Mouse (Mus musculus) embryonic fibroblast, embryonic 13.5 days (primary cell): ENCODE results near the gene Rab37. TPM values are rescaled to one million over a fixed set of nuclear protein-coding genes. Genes with fewer than 3 reads are reported as not detected.

Experiments used
- H3K27ac ChIP-seq: 2 replicates; pipeline ENCODE4 v1.5.1; 2012; ENCODE audit warnings: low read length, control low read depth, inconsistent platforms; ENCODE audit not compliant: insufficient read depth
- H3K4me1 ChIP-seq: 2 replicates; pipeline ENCODE4 v1.6.1; 2011; ENCODE audit warnings: low read length; ENCODE audit not compliant: control insufficient read depth, insufficient read depth
- H3K4me3 ChIP-seq: 2 replicates; pipeline ENCODE4 v1.5.1; 2011; ENCODE audit warnings: mild to moderate bottlenecking, control low read depth, low read length; ENCODE audit not compliant: insufficient read depth
- CTCF ChIP-seq: IDR thresholded peaks from 2 replicates; pipeline ENCODE4 v1.5.1; 2011; ENCODE audit warnings: mild to moderate bottlenecking, control low read depth, low read length, moderate library complexity, borderline replicate concordance; ENCODE audit not compliant: insufficient read depth
- POLR2A ChIP-seq: IDR thresholded peaks from 2 replicates; pipeline ENCODE4 v1.6.1; 2011; ENCODE audit warnings: low read depth, mild to moderate bottlenecking, control low read depth, low read length, moderate library complexity
- polyA plus RNA-seq: library from polyadenylated mRNA; stranded (reverse); fragments of >200 nt; gene quantifications from 2 replicates; pipeline ENCODE4 v1.2.4, GENCODE M21; 2011; ENCODE audit warnings: low read depth; ENCODE audit not compliant: missing spikeins, insufficient read length

The Rab37 gene
- polyA plus RNA-seq, 1 experiment, result 0.32 TPM

DNA sequence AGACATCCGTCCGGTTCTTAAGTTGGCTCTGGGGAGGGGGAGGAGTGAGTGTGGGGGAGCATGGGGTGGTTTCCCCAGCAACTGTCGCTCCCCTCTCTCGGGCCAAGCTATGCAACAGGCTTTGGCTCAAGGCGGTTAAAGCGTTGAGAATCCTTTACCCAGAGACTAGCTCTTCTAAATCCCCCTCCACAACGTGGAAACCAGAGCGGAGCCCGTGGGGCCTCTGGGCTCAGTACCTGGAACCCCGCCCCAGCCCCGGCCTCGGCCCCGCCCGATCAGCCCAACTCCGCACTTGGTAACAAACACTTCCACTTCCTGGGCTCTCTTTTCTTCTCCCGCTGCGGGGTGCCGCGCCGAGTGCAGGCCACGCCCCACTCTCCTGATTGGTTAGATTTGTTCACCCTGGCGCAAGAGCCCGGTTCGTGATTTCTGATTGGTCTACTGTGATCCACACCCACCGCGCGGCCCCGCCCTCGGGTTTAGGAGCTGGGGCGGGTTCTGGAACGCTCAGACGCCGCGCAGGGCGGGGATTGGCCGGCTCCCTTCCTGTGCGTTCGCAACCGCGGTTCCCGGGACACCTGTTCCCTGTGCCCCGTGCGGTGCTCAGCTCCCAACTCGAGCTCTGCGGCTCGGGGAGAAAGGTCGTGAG, 71.7 kb downstream of the Rab37 start, which contains the start of gene Slc9a3r1:
Slc9a3r1 (plus strand) TSS at position 510 of the 649 bp plus-strand sequence.
- Histone ChIP-seq H3K4me3 (peak within 1 kb of the TSS; percentile 77), H3K27ac (peak within 1 kb of the TSS; percentile 32; the same call in 1 of the 2 replicates), H3K4me1 (no peaks in the 10 kb centered on the region)
- TF ChIP-seq POLR2A (peak; percentile 93), CTCF (no peak)

DNA sequence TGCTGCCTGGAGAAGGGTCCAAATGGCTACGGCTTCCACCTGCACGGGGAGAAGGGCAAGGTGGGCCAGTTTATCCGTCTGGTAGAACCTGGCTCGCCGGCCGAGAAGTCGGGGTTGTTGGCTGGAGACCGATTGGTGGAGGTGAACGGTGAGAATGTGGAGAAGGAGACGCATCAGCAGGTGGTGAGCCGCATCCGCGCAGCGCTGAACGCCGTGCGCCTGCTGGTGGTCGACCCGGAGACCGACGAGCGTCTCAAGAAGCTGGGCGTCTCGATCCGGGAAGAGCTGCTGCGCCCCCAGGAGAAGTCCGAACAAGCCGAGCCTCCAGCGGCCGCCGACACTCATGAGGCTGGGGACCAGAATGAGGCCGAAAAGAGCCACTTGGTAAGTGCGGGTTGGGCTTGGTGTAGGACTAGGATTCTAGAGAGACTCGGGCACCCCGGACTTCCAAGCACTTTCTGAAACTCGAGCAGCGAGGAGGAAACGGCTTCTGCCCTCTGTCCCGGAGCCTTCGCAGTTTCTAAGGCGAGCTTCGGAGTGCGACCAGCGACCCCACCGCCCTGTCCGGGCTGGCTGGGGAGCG, 72.4 kb downstream of the Rab37 start:
- Histone ChIP-seq H3K4me1 (no peaks in the 10 kb centered on the region), H3K27ac (peak overlapping the region; percentile 32; the same call in 1 of the 2 replicates), H3K4me3 (peak overlapping the region; percentile 77)
- peak; percentile 37; the same call in 1 of the 2 replicates for TF ChIP-seq CTCF
- TF ChIP-seq POLR2A, result no peak

GRCm38 (mm10) chr11:115164341-115164975, 73.2 kb downstream of the Rab37 start:
- Histone ChIP-seq H3K27ac (no peak overlapping the region), H3K4me1 (no peaks in the 10 kb centered on the region), H3K4me3 (peak overlapping the region; percentile 77)
- peak; percentile 54; the same call in 1 of the 2 replicates for TF ChIP-seq POLR2A
- TF ChIP-seq CTCF, result no peak

GRCm38 (mm10) chr11:115164976-115165374, 73.7 kb downstream of the Rab37 start:
- Histone ChIP-seq H3K4me1 (no peaks in the 10 kb centered on the region), H3K27ac (no peak overlapping the region), H3K4me3 (peak overlapping the region; percentile 77)
- TF ChIP-seq POLR2A (no peak; the same call in 1 of the 2 replicates), CTCF (no peak)

DNA sequence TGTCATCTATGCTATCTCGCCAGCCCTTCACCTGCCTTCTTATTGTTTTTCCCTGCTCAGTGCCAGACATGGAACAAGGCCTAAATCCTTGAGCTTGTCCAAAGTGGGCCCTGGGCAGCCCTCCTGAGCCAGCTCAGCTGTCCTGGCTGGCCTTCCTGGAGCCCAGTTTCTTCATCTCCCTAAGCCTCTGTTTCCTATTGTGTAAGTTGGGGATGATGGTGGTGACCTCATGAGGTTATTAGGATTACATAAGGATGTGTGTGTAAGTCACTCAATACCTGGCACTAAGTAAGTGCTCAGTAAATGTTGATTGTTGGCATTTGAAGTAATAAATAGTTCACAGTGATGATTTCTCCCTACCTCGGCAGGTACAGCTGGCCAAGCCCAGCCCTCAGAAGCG, 75.5 kb downstream of the Rab37 start:
- H3K4me1 ChIP-seq, result no peaks in the 10 kb centered on the region; the same call in 1 of the 2 replicates
- TF ChIP-seq POLR2A (no peak), CTCF (no peak)
- H3K27ac ChIP-seq, result no peak overlapping the region
- H3K4me3 ChIP-seq, result no peak overlapping the region

DNA sequence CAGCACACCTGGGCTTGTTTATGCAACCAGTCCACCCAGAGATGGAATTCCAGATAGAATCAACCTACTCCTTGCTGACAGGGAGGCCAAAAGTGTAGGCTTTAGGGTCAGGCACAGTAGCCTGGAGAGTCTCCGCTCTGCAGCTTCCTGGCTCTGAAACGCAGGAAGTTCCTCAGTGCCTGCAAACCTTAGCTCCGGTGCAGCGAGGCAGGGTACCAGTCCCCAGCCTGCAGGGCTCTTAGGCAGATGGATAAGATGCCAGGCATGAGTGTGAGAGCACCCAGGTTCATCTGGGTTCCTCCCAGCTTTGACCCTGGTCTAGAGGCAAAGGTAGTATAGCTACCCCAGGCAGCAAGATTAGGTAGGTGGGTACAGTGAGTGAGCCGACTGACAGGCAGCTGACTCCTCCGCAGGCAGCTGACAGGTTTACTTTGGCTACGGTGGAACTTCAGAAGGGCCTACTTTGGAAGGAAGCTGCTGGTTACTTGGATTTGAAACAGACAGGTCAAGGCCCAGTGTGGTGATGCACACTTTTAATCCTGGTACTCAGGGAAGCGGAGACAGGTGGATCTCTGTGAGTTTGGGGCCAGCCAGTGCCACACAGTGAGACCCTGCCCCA, 76.5 kb downstream of the Rab37 start:
- H3K4me1 ChIP-seq, result peaks cover 4% of the 10 kb centered on the region
- H3K27ac ChIP-seq, result no peak overlapping the region
- TF ChIP-seq POLR2A, result no peak
- no peak for TF ChIP-seq CTCF
- no peak overlapping the region for H3K4me3 ChIP-seq

GRCm38 (mm10) chr11:115169430-115169829, 78.2 kb downstream of the Rab37 start:
- H3K4me3 ChIP-seq, result no peak overlapping the region
- TF ChIP-seq CTCF, result no peak
- TF ChIP-seq POLR2A, result no peak
- H3K27ac ChIP-seq, result no peak overlapping the region
- H3K4me1 ChIP-seq, result peaks cover 10% of the 10 kb centered on the region

- no peak for TF ChIP-seq POLR2A
- TF ChIP-seq CTCF, result no peak
- Histone ChIP-seq H3K4me1 (peaks cover 10% of the 10 kb centered on the region), H3K4me3 (no peak overlapping the region), H3K27ac (no peak overlapping the region)
Measured at GRCm38 (mm10) chr11:115171125-115171524, 79.9 kb downstream of the Rab37 start.

DNA sequence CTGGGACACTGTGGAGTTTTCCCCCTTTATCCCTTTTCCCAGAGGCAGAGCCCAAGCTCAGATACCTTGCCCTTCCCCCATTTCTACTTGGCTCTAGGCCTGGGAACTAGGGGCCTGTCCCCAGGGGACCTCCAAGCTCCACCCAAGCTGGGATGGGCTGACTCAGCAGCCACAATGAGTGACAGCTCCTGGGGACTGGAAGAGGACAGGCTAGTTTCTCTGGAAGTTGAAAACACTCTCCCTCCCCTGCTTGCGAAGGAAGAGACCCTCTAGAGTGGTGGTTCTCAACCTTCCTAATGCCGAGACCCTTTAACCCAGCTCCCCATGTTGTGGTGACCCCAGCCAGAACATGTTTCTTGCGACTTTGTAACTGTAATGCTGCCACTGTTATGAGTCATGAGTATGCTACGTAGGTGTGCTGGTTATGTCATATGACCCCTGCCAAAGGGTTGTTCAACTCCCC, 81.6 kb downstream of the Rab37 start:
- TF ChIP-seq POLR2A (no peak), CTCF (no peak)
- Histone ChIP-seq H3K4me3 (no peak overlapping the region), H3K4me1 (peaks cover 10% of the 10 kb centered on the region), H3K27ac (no peak overlapping the region)
